Mouse (Mus musculus) right cerebral cortex, adult 18-20 months (tissue): Measurements from ENCODE around the gene Engase.

Experiments used
- DNase-seq: peaks from one replicate; pipeline ENCODE4 v3.0.0; 2022; ENCODE audit warnings: mixed read lengths

The Engase gene

DNA sequence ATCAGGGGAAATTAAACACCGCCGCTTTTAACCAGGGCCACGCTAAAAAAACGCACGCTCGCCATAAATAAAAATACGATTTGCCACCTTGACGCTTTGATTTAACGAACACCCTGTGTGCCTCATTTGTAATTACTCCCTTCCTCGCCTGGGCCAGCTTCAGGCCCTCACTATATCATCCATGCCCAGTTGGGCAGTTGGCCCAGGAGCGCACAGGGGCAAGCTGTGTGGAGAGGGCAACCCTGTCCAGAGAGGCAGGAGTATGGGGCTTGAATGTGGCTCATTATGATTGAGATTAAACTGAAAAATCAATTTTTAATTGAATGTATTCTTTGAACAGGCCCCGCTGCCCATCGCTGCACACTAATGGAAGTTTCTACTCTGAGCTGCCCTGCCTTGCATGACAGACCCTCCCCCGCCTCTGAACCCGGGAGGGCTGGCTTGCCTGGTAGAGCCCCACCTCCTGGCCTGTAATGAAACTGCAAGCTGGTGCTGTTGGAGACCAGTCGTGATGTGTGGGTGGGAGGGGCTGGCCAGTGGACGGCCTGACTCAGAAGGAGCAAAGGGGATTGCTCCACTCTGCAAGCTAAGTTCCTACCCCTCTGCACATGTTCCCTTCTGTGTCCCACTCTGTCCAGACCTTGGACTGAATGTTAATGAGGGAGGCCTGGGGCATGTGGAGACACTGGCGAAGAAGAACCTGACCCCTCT is 57.9 kb downstream of the Engase start:
- DNase-seq: no peak

- DNase-seq: no peak
Measured at GRCm38 (mm10) chr11:118538008-118538407, 61.4 kb downstream of the Engase start.
